Mouse (Mus musculus) frontal cortex, postnatal 10 days (tissue): ENCODE data around the gene 2610318N02Rik.
"Not testable (repeated sequence)": the region's sequence is repeated elsewhere in the genome, so short reads cannot be mapped to it uniquely, and the experiment has no call there.

Experiments used
- DNase-seq, 2 experiments: peaks; one replicate each; pipeline ENCODE4 v3.0.0; 2022; ENCODE audit warnings: low spot score in 2 of 2, mixed read lengths in 1 of 2

The 2610318N02Rik gene

DNA sequence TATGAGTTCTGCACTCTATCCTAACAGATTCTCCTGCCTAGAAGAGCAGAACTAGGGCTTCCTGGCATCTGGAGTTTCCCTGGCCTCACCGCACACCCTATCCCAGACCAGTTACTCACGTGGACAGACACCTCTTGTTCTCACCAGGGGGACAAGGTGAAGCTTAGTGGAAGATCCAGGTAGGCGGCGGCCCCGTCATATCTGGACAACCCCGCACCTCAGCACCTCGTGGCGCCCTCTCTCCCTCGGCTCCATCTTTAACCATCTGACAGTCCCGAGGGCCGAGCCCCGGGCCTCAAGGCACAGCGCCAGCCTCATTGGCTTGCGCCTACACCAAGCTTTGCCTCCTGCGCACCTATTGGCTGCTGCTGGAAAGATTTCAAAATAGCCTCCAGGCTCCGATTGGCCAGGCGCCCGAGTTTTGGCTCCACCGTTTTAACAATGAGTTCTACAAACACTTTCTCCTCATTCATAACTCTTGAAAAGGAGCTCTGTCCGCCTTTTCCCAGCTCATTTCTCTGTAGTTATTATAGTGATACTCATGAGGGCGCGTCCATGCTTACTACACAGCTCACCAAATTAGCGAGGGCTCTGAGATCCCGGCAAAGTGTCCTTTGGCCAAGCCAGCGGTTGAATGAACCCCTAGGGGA, at the start of gene 2610318N02Rik:
2610318N02Rik (minus strand) TSS at position 297 of the 650 bp plus-strand sequence.
- DNase-seq, result peak; percentile 49 to 58

DNA sequence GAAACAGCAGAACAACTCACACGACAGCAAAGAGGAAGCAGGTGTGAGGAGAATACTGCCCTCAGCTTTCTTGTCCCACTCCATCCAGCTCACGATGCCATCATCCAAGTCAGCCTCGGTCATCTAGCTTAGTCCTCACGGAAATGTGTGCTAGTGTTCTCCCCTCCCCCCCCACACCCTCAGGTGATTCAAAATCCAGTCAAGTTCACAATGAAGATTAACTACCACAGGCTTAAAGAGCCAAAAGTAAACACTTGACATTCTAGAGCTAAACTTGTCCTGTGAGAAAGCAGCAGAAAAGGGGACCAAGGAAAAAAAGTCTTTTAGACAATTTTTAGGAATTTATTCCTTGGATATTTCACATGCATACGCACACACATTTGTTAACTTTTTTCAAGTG, 43.1 kb upstream of the 2610318N02Rik start:
- DNase-seq, result no peak

DNA sequence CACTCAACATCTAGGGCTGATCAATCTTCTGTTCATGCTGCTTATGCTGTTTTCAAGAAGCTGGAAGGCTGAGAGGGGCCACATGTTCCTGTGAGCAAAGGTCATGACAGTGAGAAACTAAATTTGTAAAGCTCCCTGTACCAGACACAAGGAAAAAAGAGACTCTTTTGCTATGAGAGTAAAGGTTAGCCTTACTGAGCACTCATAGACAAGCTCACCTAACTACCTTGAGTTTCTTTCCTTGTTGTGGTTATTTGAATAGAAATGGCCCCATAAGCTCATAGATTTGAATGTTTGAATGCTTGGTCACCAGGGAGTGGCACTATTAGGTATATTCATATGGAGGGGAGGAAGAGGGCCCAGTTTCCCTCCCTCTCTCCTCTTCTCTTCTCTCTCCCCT, 42.2 kb upstream of the 2610318N02Rik start:
- DNase-seq, result no peak

DNA sequence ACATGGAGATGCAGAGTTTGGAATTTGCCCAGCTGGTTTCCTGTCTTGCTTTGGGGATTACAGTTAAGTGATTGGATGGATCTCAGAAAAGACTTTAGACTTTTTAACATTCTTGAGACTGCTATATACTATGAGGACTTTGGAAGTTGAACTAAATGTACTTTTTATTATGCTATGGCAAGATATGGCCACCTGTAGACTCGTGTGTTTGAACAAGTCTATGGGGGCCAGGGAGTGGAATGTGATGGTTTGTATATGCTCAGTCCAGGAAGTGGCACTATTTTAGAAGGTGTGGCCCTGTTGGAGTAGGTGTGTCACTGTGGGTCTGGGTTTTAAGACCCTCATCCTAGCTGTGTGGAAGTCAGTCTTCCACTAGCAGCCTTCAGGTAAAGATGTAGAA, 40.5 kb upstream of the 2610318N02Rik start:
- not testable (repeated sequence) for DNase-seq

DNA sequence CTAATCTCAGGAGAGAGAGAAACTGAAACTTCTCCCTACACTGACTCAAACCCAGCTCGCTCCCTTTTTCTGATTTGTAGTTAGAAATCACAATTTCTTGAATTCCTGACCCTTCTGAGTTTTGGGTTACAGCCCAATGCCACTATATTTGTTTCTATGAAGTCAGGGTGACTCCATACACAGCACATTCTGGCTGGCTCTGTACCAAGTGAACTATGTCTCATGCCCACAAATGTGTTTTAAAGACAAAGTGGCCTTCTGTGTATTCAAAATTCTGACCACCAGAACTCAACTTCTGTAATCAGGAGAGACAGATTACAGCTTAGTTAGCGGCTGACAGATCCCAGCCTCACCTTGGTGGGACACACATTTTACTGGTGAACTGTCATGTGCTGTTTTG, 29.4 kb upstream of the 2610318N02Rik start:
- DNase-seq, result no peak

DNA sequence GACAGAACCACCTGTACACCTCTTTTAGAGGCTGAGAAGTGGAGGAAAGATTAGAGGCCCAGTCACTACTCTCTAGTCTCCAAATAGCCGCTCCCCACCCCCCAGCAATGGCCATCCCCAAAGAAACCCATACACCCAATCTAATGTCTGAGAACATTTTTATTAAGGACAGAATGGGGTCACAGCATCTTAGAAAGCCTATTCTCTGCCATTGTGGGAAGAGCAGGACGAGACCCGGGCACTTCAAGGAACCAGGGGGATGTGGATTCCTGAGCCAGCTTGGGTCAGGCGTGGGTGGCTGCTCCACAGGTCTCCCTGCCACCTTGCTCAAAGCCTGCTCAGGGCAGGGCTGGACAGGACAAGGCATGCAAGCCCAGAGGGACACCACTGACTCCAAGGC, 26.9 kb upstream of the 2610318N02Rik start:
- no peak for DNase-seq

DNA sequence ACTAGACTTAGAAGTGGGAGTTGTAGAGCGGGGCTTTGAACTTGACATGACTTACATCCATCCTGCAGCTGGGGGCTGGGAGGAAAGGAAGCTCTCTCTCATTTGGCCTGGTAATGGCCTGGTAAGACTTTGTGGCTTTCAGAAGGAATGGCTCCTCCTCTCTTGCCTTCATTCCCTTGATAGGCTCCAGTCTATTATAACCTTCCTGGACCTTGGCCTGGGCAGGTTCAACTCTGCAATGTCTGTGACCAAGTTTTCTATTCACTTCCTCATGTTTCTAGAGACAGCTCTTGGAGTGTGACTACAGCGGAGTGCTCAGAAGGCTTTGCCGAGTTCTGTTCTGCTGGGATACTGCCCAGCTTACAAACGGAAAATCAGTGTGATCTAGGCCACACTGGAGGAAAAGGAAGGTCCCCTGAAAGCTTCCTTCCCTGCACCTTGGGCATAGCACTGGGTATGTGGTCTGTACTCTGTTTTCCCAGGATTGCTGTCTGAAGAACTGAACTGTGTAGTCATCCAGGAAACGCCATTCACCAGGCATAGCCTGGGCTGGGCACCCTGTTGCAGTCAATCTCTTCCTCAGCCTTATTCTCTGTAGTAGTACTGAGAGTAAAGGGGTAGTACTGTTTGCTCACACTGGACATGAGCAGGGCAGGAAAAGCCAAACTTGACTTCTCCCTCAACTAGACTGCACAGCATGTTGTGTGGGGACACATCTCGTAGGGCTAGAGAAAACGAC, 25.7 kb upstream of the 2610318N02Rik start:
- no peak for DNase-seq

DNA sequence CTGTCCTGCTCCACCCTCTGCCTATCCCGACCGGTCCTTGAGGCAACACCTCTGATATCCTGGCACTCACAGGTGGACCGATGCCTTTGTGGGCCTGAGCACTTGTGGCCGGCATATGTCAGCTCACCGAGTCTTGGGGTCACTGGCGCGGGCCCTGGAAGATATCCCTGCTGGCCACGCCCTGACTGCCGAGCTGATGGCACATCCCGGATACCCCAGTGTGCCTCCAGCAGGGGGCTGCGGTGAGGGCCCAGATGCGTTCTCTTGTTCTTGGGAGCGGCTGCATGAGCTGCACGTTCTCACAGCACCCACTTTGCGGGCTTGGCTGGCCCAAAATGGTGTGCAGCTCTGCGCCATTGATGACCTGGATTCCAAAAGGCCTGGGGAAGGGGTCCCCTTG, 23.1 kb upstream of the 2610318N02Rik start:
- peak; percentile 33 to 42 for DNase-seq

DNA sequence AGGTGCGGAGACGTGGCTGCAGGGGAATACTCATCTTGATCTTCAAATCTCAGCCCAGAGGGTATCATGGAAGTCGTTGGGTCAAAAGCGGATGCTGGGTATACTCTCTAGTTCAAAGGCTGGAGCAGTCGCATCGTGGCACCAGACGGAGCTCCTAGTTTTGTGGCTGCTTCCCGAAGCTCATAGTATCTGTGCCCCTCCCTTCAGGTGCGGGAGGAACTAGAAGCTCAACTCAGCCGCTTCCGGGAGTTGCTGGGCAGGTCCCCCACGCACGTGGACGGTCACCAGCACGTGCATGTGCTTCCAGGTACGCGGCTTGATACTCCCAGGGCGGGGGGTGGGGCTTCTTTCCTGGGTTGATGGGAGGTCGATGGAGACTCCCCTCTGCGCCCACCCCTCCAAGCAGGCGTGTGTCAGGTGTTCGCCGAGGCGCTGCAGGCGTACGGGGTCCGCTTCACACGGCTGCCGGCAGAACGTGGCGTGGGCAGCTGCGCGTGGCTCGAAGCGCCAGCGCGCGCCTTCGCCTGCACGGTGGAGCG, 22.5 kb upstream of the 2610318N02Rik start:
- DNase-seq, result peak in 1 of 2 experiments; percentile 40

DNA sequence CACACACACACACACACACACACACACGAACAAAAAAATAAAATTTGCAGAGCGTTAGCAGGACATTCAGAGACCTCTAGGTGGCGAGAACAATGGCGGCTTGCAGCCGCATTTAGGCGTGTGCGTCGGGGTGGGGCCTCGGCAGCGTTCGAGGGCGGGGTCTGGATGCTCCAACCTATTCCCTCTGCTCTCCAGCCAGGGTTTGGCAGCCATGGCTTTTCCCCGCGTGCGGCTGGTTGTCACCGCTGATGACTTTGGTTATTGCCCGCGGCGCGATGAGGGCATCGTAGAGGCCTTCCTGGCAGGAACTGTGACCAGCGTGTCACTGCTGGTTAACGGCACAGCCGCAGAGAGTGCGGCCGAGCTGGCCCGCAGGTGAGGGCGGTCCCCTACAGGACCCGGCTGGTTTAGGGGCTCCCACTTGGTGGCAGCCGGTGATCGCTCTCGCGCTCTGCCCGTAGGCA, 21.8 kb upstream of the 2610318N02Rik start, which contains the start of gene Ccdc116:
Ccdc116 (minus strand) TSS at position 458 of the 464 bp plus-strand sequence.
- DNase-seq, result peak; percentile 65 to 80

DNA sequence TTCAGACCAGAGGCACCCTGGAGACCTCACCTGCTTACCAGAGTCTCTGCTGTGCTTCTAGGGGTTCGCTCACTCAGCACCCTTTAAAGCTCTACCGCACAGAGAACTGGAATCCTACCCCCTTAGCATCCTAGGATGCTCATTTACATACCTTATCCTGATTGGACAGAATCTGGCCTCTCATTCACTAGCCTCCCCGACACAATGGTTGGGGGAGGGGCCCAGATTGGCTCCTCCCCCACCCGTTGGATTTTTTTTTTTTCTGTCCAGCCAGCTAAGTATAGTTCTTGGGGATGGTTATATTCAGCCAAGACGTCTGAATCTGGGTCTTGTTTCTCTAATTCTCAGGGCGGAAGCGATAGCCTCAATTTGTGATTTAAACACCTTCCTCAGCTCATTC, 19.4 kb upstream of the 2610318N02Rik start, which contains the start of gene Ydjc:
Ydjc (plus strand) TSS at position 283 of the 400 bp plus-strand sequence.
- DNase-seq, result no peak

DNA sequence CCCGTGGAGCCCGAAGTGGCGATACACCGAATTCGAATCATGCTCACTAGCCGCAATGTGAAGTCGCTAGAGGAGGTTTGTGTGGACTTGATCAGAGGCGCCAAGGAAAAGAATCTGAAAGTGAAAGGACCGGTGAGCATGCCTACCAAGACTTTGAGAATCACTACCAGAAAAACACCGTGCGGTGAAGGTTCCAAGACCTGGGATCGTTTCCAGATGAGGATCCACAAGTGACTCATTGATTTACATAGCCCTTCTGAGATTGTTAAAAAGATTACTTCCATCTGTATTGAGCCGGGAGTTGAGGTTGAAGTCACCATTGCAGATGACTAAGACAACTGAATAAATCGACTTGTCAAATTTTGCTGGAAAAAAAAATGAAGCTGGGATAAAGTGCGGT, 12.4 kb upstream of the 2610318N02Rik start:
- DNase-seq, result no peak

DNA sequence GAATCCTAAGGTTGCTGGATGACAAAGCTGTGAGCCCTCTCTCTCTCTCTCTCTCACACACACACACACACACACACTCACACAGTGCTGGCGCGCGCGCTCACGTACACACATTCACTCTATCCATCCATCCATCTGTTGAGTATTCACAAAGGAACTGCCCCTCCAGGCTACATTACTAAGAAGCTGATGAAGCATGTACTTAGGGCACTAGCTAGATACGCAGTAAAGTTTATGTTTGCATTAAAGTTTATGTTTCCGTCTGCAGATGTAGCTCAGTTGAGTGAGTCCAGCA, 7.9 kb upstream of the 2610318N02Rik start:
- DNase-seq, result no peak

DNA sequence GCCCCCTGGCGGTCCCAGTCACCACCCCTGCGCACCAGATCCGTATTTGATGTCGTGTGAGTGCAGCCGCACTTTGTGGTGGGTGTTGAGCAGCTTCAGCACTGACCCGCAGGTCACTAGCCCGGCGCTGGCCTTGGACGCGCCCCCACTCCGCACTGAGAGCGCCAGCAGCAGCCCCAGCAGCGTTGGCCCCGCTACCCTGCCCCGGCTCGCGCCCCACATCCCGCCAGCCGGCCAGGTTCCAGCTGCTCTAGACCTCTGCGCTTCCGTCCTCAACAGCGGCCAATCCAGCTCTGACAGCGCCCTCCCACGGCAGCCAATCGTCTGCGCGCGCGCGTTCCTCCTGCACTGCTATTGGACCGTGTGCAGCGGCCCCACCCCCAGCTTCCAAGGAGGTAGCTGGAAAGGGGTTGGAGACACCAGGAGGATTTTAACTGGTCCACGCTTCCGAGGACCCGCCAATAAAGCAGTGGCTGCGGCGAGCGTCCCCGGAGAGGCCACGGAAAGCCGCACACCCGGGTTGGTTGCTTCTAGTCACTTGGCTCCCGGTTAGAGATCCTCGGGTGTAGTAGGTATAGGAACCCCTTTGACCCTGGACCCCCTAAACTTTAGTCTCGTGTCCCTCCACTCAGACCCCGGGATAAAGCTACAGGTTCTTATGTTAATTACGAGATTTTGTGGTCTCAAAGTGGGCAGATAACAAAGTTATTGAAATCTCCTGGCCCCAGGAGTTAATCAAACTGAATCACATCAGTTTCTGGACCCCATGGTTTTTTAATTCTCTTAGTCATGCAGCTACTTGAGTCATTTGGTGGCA, 7.3 kb upstream of the 2610318N02Rik start, which contains the start of gene Sdf2l1:
Sdf2l1 (minus strand) TSS at position 295 of the 817 bp plus-strand sequence.
- peak; percentile 95 to 98 for DNase-seq

DNA sequence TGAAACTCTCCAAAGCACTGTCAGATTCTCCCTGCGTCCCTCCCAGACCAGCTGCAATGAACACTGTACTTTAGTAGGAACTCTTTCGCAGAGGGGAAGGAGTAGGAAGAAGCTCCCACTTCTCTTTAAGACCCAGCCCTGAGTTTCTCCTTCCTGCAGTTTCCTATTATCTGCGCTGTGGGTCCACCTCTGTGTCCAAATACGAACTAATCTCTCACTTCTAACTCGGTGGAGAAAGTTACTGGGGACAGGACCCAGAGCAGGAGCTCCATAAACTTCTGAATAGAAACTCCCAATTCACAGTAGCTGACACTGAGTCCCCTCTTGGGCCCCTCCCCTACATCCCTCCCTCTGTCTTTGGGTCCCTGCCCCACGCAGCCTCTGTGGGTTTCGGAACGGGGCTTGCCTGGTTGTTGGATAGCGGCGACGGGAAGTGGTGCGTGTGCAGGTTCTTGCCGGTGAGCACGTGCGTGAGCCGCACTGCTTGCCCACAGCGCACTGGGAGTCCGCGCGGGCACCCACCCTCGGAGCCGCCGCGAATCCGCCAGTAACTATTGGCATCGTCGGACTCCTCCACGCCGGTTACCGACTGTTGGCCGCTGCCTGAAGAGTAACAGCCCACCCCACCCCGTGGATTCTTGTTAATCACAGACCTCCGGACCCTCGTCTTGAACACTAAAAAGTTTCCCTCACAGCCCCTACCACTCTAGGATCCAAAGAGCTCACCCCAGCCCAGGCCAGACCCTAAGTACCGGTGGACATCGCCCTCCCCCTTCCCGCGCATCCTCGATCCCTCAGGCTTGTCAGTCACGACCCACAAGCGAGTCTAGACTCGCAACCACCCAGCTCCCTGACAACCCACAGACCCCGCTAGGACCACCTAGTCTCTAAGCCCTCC, 6.5 kb upstream of the 2610318N02Rik start:
- DNase-seq, result no peak

DNA sequence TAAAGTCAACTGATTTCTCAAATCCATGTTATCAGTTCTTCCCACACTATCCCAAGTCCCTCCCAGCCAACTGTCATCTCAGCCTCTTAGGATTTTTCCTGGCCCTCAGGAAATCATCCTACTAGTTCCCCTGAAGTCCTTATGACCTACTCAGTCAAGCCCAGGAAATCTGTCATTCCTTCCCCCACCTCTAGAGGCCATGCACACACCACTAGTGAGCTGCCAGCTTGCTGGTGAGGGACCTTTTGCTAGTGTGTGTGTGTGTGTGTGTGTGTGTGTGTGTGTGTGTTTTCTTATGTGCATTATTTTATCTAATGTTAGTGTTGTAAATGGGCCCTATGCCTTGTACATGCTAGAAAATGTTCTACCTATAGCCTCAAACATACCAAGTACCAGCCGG, 2.3 kb upstream of the 2610318N02Rik start:
- DNase-seq, result peak in 1 of 2 experiments; percentile 34

DNA sequence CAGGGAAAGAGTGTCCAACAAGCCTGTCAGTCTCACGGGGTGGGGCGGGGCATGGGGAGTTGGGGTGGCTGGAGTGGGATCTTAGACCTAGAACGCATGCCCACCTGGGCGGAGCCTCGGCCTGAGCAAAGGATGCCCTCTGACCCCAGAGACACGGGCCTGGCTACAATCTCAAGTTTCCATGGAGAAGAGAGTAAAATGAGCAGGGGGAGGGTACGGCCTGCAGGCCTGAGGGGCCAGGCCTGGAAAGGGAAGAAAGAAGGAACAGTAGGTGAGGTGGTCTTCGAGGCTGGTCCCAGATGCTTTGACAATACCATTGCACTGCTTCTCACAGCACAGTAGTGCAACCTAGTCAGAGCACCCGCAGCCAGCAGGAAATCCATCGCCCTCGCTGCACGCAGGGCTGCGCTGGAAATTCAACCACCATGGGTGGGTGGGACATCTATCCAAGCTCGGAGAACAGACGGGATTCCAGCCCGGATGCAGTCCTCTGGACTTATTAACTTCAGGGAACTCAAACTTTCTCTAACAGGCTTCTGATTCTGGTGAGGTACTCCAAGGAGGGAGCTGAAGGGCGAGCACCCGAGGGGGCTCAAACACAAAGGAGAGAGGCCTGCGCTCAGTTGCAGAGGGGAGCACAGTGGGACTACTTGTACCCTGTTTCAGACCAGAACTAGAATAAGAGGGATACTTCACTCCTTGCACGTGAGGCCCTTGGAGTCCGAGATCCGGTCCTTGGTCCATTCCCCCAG, 672 bp downstream of the 2610318N02Rik start:
- no peak for DNase-seq

DNA sequence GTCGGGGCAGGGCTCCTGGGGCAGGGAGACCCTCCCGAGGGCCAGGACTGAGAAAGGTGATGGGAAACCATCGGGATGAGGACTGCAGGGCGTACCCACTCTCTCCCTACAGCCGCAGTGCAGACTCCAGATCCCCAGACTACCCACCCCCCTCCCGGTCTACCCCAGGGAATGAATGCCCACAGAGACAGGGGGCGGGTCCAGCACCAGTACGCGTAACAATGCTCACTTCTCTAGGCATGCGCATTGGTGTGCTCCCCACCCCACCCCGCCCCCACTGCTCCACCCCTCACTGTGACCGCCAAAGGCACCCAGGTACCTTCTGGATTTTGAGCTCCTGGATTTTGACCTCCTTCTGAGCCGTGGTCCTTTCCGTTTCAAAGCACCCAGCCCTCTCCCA, 3.4 kb downstream of the 2610318N02Rik start:
- no peak for DNase-seq

DNA sequence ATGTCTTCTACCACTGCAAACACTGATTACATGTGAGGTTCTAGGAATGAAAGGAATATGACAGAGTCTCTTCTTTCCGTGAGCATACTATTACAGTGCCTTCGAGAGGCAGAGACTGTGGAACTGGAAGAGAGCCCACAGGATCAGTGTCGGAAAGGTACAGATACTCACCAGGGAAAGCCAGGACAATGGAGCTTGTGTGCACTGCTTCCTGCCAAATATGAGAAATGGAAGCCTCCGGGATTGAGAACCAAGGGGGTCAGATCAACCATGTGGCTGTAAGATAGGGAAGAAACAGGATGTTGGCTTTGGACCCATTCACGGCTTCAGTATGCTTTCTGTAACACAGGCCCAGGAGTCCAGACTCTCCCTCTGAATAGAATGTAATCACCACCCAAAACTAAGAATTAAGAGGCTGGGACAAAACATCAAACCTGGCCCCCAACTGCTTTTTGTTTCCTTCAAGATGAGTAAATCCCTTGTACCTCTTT, 7.6 kb downstream of the 2610318N02Rik start:
- DNase-seq, result no peak
